Mouse (Mus musculus) layer of hippocampus, postnatal 10 days (tissue): Measurements from ENCODE around the gene Auts2. TPM values are rescaled to one million over a fixed set of nuclear protein-coding genes. Genes with fewer than 3 reads are reported as not detected.

Experiments
- DNase-seq, 2 experiments: peaks; one replicate each; pipeline ENCODE4 v3.0.0; 2021; ENCODE audit warnings: low spot score in 2 of 2
- total RNA-seq, 2 experiments: library from RNA; stranded (reverse); gene quantifications; 2 replicates each; pipeline ENCODE4 v1.2.3; 2021

Auts2 gene
- total RNA-seq, 2 experiments from 2014 or later: 137 to 150 TPM

GRCm38 (mm10) chr5:132200595-132200994, 342.5 kb downstream of the Auts2 start:
- no peak for DNase-seq

- peak in 1 of 2 experiments; percentile 24 for DNase-seq
These were observed 348.1 kb downstream of the Auts2 start for GRCm38 (mm10) chr5:132195048-132195533.

- DNase-seq: no peak
These were observed 353.0 kb downstream of the Auts2 start for GRCm38 (mm10) chr5:132190190-132190589.

GRCm38 (mm10) chr5:132186659-132187058, 356.5 kb downstream of the Auts2 start:
- no peak for DNase-seq

- DNase-seq: no peak
These were observed 356.9 kb downstream of the Auts2 start for GRCm38 (mm10) chr5:132186221-132186620.

- DNase-seq: no peak
These were observed 358.6 kb downstream of the Auts2 start for GRCm38 (mm10) chr5:132184395-132185095.

- DNase-seq: no peak
These were observed 361.1 kb downstream of the Auts2 start for GRCm38 (mm10) chr5:132182077-132182476.

- DNase-seq: peak; percentile 56 to 73
These were observed 373.1 kb downstream of the Auts2 start for GRCm38 (mm10) chr5:132170010-132170409.

GRCm38 (mm10) chr5:132168805-132169204, 374.3 kb downstream of the Auts2 start:
- no peak for DNase-seq

GRCm38 (mm10) chr5:132168224-132168623, 374.9 kb downstream of the Auts2 start:
- no peak for DNase-seq

- no peak for DNase-seq
These were observed 376.6 kb downstream of the Auts2 start for GRCm38 (mm10) chr5:132166559-132166958.

GRCm38 (mm10) chr5:132163960-132164359, 379.2 kb downstream of the Auts2 start:
- no peak for DNase-seq

GRCm38 (mm10) chr5:132162206-132162533, 381.0 kb downstream of the Auts2 start:
- no peak for DNase-seq

GRCm38 (mm10) chr5:132161338-132162205, 381.6 kb downstream of the Auts2 start:
- DNase-seq: no peak

- DNase-seq: no peak
These were observed 399.0 kb downstream of the Auts2 start for GRCm38 (mm10) chr5:132144181-132144580.

- no peak for DNase-seq
These were observed 402.3 kb downstream of the Auts2 start for GRCm38 (mm10) chr5:132140816-132141215.

GRCm38 (mm10) chr5:132135941-132136663, 407.0 kb downstream of the Auts2 start:
- peak; percentile 34 to 52 for DNase-seq

- no peak for DNase-seq
These were observed 411.2 kb downstream of the Auts2 start for GRCm38 (mm10) chr5:132131948-132132347.

- no peak for DNase-seq
These were observed 412.6 kb downstream of the Auts2 start for GRCm38 (mm10) chr5:132130577-132130976.

- no peak for DNase-seq
These were observed 416.5 kb downstream of the Auts2 start for GRCm38 (mm10) chr5:132126626-132127025.

GRCm38 (mm10) chr5:132115631-132116030, 427.5 kb downstream of the Auts2 start:
- DNase-seq: peak in 1 of 2 experiments; percentile 50
